Mouse (Mus musculus): ENCODE results near the gene Dusp3.

- TF ChIP-seq ZC3H11A (IDR thresholded peaks at IDR 0.05; ENCODE audit: borderline replicate concordance, low read depth, low read length) (no peak), ZNF384 (IDR thresholded peaks at IDR 0.05; ENCODE audit: low read depth, low read length) (no peak)
Observed at GRCm38 (mm10) chr11:101974181-101974580, 12.6 kb downstream of the Dusp3 start.
